Mouse (Mus musculus) limb, embryonic 13.5 days (tissue): Measurements from ENCODE around the gene Sema3f. TPM values are rescaled to one million over a fixed set of nuclear protein-coding genes. Genes with fewer than 3 reads are reported as not detected.

Experiments
- ATAC-seq: fragments of 200-750 bp; cut with Nextera tagmentation; 2 replicates; pipeline ENCODE4 v1.8.0; 2017; ENCODE audit warnings: low read depth, moderate number of reproducible peaks, moderate TSS enrichment; ENCODE audit not compliant: low FRiP score
- H3K27ac ChIP-seq: fragments of 300-500 bp; sonication (generic); 2 replicates; pipeline ENCODE4 v1.5.1; 2015; ENCODE audit warnings: inconsistent platforms, mild to moderate bottlenecking, moderate library complexity
- H3K27me3 ChIP-seq: fragments of 300-500 bp; sonication (generic); 2 replicates; pipeline ENCODE4 v1.6.1; 2015; ENCODE audit warnings: mild to moderate bottlenecking, inconsistent platforms
- H3K36me3 ChIP-seq: fragments of 300-500 bp; sonication (generic); 2 replicates; pipeline ENCODE4 v1.6.1; 2015; ENCODE audit warnings: inconsistent platforms, mild to moderate bottlenecking, moderate library complexity
- H3K4me1 ChIP-seq: fragments of 300-500 bp; sonication (generic); 2 replicates; pipeline ENCODE4 v1.6.1; 2015; ENCODE audit warnings: inconsistent platforms
- H3K4me2 ChIP-seq: fragments of 300-500 bp; sonication (generic); replicated peaks from 2 replicates; pipeline ENCODE4 v1.6.1; 2015; ENCODE audit warnings: inconsistent platforms, mild to moderate bottlenecking, moderate library complexity
- H3K4me3 ChIP-seq: fragments of 300-500 bp; sonication (generic); 2 replicates; pipeline ENCODE4 v1.5.1; 2015; ENCODE audit warnings: moderate library complexity, mild to moderate bottlenecking, inconsistent platforms
- H3K9ac ChIP-seq: fragments of 300-500 bp; sonication (generic); 2 replicates; pipeline ENCODE4 v1.6.1; 2015; ENCODE audit warnings: mild to moderate bottlenecking, inconsistent platforms
- H3K9me3 ChIP-seq: fragments of 300-500 bp; sonication (generic); 2 replicates; pipeline ENCODE4 v1.6.1; 2016; ENCODE audit warnings: inconsistent platforms
- WGBS: fragments of 180-500 bp; shearing (Covaris S2); methylation state at CpG from one replicate; pipeline ENCODE4 v1.1.7; 2015; 5-methylcytosine and 5-hydroxymethylcytosine counted together
- polyA plus RNA-seq: library from polyadenylated mRNA; unstranded; fragments of >200 nt; fragmentation: Nextera tagmentation; extraction: Ambion mirVana; gene quantifications from 2 replicates; pipeline ENCODE4 v1.2.1, GENCODE M21; 2015

The Sema3f gene
- polyA plus RNA-seq, 1 experiment from 2014 or later, result 32.1 TPM

DNA sequence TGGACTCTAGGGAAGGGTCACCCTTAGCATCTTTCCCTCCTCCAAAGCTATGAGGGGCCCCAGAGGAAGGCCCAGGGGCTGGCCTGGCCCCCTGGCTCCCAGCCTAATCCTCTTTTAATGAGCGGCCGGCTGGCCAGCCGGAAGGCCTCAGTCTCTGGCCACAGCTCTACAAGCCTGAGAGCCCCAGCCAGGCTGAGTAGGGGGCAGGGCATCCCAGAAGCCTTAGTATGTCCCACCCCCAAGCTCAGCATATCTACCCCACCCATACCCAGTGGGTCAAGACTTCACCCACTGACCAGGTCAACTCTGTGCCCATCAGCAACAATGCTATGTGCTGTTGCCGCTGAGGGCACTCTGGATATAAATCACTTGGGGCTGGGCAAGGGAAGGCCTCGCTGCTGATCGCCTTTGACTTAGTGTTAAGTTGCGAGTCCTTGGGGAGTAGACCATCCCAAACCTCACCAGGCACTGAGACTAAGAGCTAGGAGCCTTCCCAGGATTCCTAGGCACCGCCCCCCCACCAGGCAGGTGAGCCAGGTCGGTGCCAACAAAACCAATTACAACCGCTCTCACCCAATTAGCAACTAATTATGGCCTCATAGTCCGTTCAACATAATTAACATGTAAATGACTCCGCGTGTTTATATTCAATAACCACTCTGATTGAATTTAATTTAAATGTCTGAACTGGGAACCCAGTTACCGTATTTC lies 12.3 kb downstream of the Sema3f start:
- no peaks in the 10 kb centered on the region for H3K27me3 ChIP-seq
- WGBS, result 19% methylated on average over 14 of the region's 14 CpGs
- H3K27ac ChIP-seq, result peak overlapping the region; percentile 39; the same call in 1 of the 2 replicates
- peak overlapping the region; percentile 13; the same call in 1 of the 2 replicates for H3K9ac ChIP-seq
- no peak for ATAC-seq
- no peaks in the 10 kb centered on the region for H3K9me3 ChIP-seq
- H3K4me2 ChIP-seq, result peak overlapping the region; percentile 47
- H3K4me3 ChIP-seq, result no peak overlapping the region; the same call in 1 of the 2 replicates
- peaks cover 78% of the 10 kb centered on the region for H3K4me1 ChIP-seq
- H3K36me3 ChIP-seq, result peaks cover 62% of the 10 kb centered on the region

DNA sequence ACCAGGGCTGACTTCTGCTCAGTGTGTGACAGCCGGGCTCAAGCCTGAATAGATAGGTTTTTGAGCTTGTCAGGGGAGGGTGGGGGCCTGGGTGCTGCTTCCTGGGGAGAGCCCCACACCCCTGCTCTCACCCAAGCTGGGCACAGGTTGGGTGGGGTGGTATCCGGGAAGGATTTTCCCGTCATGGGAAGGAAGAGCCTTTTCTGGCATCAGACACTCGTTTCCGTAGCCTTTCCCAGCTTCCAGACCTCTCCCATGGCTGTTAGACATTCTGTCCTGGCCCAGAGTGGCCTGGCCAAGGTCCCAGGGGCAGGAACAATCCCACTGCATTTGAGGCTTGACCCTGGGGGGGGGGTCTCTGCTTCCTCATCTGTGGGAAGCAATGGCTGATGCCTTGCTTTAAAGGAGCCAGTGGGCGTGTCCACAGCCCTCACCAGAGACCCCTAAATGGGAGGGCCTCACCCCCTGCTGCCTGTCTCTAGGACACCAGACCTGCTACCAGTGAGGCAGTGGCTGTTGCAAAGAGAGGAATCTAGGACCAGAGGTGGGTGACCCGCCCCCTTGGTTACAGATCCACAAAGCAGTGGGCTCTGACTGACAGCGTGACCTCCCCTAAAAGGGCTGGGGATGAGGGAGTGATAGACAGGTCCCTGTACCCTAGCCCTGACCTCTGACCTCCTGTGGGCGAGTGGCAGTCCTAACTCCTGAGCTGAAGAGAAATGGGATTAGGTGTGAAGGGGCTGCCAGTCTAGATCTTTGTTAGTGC lies 13.2 kb downstream of the Sema3f start:
- peaks cover 69% of the 10 kb centered on the region for H3K4me1 ChIP-seq
- H3K36me3 ChIP-seq, result peaks cover 63% of the 10 kb centered on the region
- H3K4me2 ChIP-seq, result no peak overlapping the region
- H3K4me3 ChIP-seq, result no peak overlapping the region
- no peaks in the 10 kb centered on the region for H3K9me3 ChIP-seq
- 0 out of 2 replicates have a peak overlapping the region, but pooled peaks have one; percentile 21 for H3K9ac ChIP-seq
- WGBS, result 53% methylated on average over 9 of the region's 9 CpGs
- no peak for ATAC-seq
- H3K27ac ChIP-seq, result peak overlapping the region; percentile 15; the same call in 1 of the 2 replicates
- H3K27me3 ChIP-seq, result no peaks in the 10 kb centered on the region

DNA sequence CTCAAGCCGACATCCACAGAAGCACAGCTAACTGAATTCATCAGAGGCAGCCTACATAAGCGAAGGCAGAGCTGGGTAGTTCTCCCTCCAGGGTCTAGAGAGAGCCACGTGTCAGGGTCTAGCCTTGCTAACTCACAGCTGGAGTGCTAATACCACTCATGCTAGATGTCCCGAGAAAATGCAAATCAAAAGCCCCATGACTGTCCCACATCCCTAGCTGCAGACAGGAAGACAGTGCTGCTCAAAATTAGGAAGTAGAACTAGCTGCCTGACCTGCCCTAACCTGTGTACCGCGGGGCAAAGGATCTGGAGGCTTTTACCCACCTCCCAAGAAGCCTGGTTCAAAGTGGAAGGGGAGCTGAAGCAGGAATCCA lies 14.2 kb downstream of the Sema3f start:
- H3K9me3 ChIP-seq, result no peaks in the 10 kb centered on the region
- no peak overlapping the region for H3K27ac ChIP-seq
- H3K9ac ChIP-seq, result no peak overlapping the region
- H3K4me3 ChIP-seq, result no peak overlapping the region
- peaks cover 72% of the 10 kb centered on the region for H3K36me3 ChIP-seq
- WGBS, result 50% methylated on average over 6 of the region's 6 CpGs
- no peak overlapping the region for H3K4me2 ChIP-seq
- no peaks in the 10 kb centered on the region for H3K27me3 ChIP-seq
- ATAC-seq, result no peak
- peaks cover 60% of the 10 kb centered on the region for H3K4me1 ChIP-seq

DNA sequence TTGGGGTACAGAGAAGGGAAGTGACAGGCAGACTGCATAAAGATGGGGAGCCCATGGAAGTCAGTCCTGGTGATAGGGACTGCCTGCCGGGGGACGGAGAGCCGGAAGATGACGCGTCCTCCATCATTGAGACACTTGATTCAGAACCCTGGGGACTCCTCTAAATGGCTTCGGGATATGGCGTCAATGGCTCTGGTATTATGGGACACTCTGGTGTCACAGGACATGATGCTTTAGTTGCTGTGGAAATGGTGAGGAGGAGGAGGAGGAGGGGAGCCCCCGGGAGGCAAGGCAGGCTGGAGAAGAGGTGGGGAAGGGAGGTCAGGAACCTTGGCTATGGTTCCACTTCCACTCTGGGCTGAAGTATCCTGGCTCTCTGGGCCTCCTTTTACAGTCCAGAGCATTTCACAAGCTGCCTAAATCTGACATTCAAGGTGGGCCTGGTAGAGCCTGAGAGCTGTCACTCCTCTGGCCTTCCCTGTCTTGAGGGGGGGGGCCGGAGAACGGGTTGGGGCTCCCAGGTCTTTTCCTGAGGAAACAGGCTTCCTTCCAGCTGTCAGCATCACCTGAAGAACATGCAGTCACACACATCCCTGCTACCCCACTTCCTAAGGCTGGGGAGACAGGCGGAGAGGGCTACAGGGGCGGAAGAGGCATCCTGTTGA lies 14.7 kb downstream of the Sema3f start:
- H3K9ac ChIP-seq, result no peak overlapping the region
- peaks cover 78% of the 10 kb centered on the region for H3K36me3 ChIP-seq
- no peak overlapping the region for H3K27ac ChIP-seq
- no peak overlapping the region for H3K4me2 ChIP-seq
- no peak for ATAC-seq
- no peak overlapping the region for H3K4me3 ChIP-seq
- 85% methylated on average over 12 of the region's 12 CpGs for WGBS
- peaks cover 55% of the 10 kb centered on the region for H3K4me1 ChIP-seq
- H3K27me3 ChIP-seq, result no peaks in the 10 kb centered on the region
- H3K9me3 ChIP-seq, result no peaks in the 10 kb centered on the region

DNA sequence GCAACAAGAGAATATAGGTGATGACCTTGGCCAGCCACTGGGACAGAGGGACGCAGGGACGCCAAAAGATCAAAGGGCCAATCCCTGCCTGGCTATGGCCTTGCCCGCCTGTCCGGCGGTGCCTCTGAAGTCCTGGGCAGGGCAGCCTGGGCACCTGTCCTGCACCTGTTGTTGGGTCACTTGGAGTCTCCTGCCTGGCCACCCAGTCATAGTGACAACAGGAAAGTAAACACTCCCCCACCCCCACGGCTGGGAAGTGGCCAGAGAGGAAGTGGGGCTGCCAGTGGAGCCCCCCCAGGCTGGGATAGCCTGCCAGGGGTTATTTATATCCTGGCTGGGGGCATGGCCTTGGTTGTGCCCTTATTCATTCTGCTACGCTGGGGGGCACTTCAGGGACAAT lies 15.6 kb downstream of the Sema3f start:
- Histone ChIP-seq H3K4me1 (peaks cover 46% of the 10 kb centered on the region), H3K36me3 (peaks cover 82% of the 10 kb centered on the region), H3K27ac (no peak overlapping the region), H3K9ac (no peak overlapping the region), H3K27me3 (no peaks in the 10 kb centered on the region), H3K9me3 (no peaks in the 10 kb centered on the region), H3K4me3 (no peak overlapping the region), H3K4me2 (no peak overlapping the region)
- WGBS, result 75% methylated on average over 7 of the region's 7 CpGs
- ATAC-seq, result no peak

DNA sequence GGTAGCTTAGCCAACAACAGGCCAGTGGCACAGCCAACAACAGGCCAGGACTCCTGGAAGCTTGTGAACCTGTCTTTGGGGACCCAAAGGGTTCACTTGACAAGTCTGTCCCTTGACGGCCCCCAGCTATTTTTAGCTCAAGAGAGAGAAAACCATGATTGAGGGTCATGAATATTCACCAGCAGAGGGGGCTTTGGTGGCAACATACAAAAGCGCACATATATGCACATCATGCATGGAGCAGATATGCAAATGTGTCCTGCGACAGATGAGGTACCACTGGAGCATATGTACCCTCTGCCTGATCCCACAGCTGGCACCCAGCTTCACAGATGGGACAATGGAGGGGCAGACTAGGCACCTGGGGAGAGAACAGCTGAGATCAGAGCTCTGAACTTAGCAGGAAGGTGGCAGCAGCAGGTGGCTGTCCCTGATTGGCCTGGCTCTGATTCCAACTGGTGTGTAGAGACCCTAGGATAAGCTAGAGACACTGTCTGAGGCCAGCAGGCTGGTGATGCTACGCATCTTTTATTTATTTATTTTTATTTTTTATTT lies 16.8 kb downstream of the Sema3f start:
- Histone ChIP-seq H3K9ac (no peak overlapping the region), H3K4me1 (peaks cover 35% of the 10 kb centered on the region), H3K4me2 (no peak overlapping the region), H3K27ac (no peak overlapping the region), H3K9me3 (no peaks in the 10 kb centered on the region), H3K27me3 (no peaks in the 10 kb centered on the region), H3K36me3 (peaks cover 89% of the 10 kb centered on the region), H3K4me3 (no peak overlapping the region)
- WGBS, result 65% methylated on average over 4 of the region's 4 CpGs
- no peak for ATAC-seq

DNA sequence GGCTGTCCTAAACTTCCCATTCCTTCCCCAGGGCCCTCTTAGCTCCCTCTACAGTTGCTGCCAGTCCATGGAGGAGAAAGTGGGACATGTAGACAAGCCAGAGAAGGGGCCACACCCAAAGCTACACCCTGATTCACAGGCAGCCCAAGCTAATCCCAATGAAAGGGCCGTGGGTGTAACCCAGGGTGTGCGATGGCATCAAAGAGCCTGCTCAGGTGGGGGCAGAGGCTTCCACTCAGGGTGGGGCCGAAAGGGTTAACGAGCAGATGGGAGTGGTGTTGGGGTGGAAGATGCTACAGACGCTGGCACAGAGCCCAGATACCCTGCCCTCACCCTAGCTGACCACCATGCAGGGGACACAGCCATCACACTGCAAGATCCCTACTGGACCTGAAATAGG lies 17.5 kb downstream of the Sema3f start:
- ATAC-seq, result no peak

DNA sequence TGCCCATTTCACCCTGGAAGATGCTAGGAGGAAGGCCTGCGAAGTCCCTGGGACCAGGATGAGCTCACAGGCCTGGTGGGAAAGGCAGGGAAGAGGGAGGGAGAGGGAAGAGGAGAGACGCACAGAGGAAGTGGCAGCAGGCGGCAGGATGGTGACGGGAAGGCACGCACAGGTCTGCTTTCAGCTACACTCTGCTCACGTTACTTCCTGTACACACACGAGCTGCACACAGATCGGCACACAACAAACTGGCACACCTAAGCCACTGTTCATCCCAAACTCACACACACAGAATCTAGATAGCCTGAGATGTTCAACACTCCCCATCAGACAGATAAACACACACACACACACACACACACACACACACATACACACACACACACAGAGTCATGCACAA lies 19.9 kb downstream of the Sema3f start:
- WGBS, result 73% methylated on average over 8 of the region's 8 CpGs
- no peaks in the 10 kb centered on the region for H3K27me3 ChIP-seq
- H3K4me1 ChIP-seq, result peaks cover 9% of the 10 kb centered on the region; the same call in 1 of the 2 replicates
- ATAC-seq, result no peak
- H3K4me3 ChIP-seq, result no peak overlapping the region
- H3K36me3 ChIP-seq, result peaks cover 96% of the 10 kb centered on the region
- no peaks in the 10 kb centered on the region for H3K9me3 ChIP-seq
- no peak overlapping the region for H3K27ac ChIP-seq
- H3K9ac ChIP-seq, result no peak overlapping the region
- H3K4me2 ChIP-seq, result no peak overlapping the region

More for the DNA sequence above, 17.5 kb downstream of the Sema3f start:
- Histone ChIP-seq H3K9me3 (no peaks in the 10 kb centered on the region), H3K9ac (no peak overlapping the region), H3K4me3 (no peak overlapping the region), H3K4me2 (no peak overlapping the region), H3K4me1 (peaks cover 27% of the 10 kb centered on the region), H3K27ac (no peak overlapping the region), H3K27me3 (no peaks in the 10 kb centered on the region), H3K36me3 (peaks cover 90% of the 10 kb centered on the region)
- WGBS, result 73% methylated on average over 5 of the region's 5 CpGs

DNA sequence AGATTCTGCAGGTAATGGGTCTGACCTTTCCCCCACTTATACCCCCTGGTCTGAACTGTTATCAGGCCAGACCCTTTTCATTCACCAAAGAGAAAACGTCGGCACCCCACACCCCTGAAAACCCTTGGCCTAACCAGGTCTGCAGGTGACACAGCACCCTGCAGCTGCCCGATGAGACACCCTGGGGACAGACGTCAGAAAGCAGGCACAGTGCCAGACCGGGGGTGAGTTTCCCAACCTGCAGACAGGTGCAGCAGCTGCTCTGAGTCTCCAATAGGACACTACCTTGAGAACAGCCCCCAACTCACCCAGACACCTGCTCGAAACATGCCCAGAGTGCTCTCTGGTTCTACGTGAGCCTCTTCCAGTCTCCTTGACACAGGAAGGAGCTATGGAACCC lies 21.3 kb downstream of the Sema3f start:
- 72% methylated on average over 7 of the region's 7 CpGs for WGBS
- peaks cover 98% of the 10 kb centered on the region for H3K36me3 ChIP-seq

DNA sequence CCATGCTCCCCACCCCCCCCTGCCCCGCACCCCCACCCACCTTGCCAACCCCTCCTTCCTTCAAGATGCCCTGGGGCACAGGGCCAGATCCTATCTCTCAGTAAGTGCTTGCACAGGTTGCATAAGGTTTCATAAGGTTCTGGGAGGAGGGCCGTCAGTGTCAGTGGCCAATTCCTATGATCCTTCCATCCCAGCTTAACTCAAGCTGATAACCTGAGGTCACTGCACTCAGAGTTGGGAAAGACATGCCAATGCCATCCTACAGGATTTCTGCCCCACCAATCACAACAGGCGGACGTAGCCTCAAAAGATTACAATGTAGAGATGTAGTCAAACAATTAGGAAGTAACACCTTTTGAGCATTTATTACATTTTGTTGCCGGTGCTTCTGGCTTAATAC lies 21.9 kb downstream of the Sema3f start:
- no peak overlapping the region for H3K4me3 ChIP-seq
- H3K4me1 ChIP-seq, result peaks cover under 1% of the 10 kb centered on the region; the same call in 1 of the 2 replicates
- H3K27ac ChIP-seq, result no peak overlapping the region
- no peak for ATAC-seq
- H3K9ac ChIP-seq, result no peak overlapping the region
- H3K36me3 ChIP-seq, result peaks cover 99% of the 10 kb centered on the region
- no peaks in the 10 kb centered on the region for H3K27me3 ChIP-seq
- H3K4me2 ChIP-seq, result no peak overlapping the region
- H3K9me3 ChIP-seq, result no peaks in the 10 kb centered on the region
- WGBS, result 86% methylated on average over 5 of the region's 5 CpGs

More for the DNA sequence above, 21.3 kb downstream of the Sema3f start:
- Histone ChIP-seq H3K27me3 (no peaks in the 10 kb centered on the region), H3K27ac (no peak overlapping the region), H3K9ac (no peak overlapping the region), H3K4me1 (peaks cover 3% of the 10 kb centered on the region; the same call in 1 of the 2 replicates), H3K4me3 (no peak overlapping the region), H3K9me3 (no peaks in the 10 kb centered on the region), H3K4me2 (no peak overlapping the region)
- no peak for ATAC-seq

DNA sequence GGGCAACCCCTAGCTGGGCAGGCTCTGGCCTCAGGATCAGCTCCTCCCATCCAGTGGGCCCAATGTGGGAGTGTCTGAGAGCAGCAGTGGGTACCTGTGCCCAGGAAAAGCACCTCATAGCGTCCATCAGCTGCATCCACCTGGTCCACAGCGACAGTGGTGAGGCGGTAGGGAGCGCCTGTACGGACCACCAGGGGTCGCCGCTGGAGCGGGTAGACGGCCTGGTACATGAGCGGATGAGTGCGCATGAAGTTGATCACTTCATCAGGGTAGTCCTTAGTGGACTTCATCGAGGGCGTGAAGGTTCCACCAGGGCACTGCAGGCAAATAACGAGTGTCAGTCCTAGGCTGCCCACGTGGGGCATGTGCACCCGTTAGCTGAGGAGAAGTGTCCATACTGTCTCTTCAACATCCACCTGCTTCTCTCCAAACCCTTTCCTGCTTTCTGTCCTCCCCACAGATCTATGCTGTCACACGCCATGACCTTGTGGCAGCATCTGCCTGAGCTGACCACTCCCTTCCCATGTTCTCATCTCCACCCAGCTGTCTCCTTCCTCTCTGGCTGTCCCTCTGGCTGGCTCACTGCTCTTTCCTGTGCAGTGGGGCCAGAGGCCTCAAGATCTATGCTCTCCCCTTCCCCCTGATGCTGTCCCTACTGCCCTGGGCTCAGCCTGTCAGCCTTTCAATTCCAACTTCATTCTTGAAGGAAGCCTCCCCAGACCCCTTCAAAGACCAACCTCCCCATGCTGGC lies 24.9 kb downstream of the Sema3f start:
- Histone ChIP-seq H3K4me3 (no peak overlapping the region), H3K36me3 (peaks cover 87% of the 10 kb centered on the region), H3K27me3 (no peaks in the 10 kb centered on the region), H3K4me1 (no peaks in the 10 kb centered on the region), H3K9ac (no peak overlapping the region), H3K4me2 (no peak overlapping the region), H3K27ac (no peak overlapping the region; the same call in 1 of the 2 replicates), H3K9me3 (no peaks in the 10 kb centered on the region)
- WGBS, result 33% methylated on average over 17 of the region's 17 CpGs
- peak; percentile 63; the same call in 1 of the 2 replicates for ATAC-seq
